Mouse (Mus musculus) lung, embryonic 16.5 days (tissue): ENCODE results near the gene Adcy9. TPM values are rescaled to one million over a fixed set of nuclear protein-coding genes. Genes with fewer than 3 reads are reported as not detected.

Experiments
- ATAC-seq: fragments of 200-750 bp; cut with Nextera tagmentation; 2 replicates; pipeline ENCODE4 v1.8.0; 2017; ENCODE audit warnings: low read depth, mild to moderate bottlenecking, moderate library complexity
- H3K27ac ChIP-seq: fragments of 300-500 bp; sonication (generic); 2 replicates; pipeline ENCODE4 v1.5.1; 2014; ENCODE audit warnings: mild to moderate bottlenecking, control low read depth, low read length
- H3K27me3 ChIP-seq: fragments of 300-500 bp; sonication (generic); 2 replicates; pipeline ENCODE4 v1.6.1; 2014; ENCODE audit warnings: low read depth, low read length, mixed read lengths; ENCODE audit not compliant: control insufficient read depth, insufficient read depth
- H3K36me3 ChIP-seq: fragments of 300-500 bp; sonication (generic); 2 replicates; pipeline ENCODE4 v1.6.1; 2014; ENCODE audit warnings: low read length; ENCODE audit not compliant: control insufficient read depth, insufficient read depth
- H3K4me1 ChIP-seq: fragments of 300-500 bp; sonication (generic); replicated peaks from 2 replicates; pipeline ENCODE4 v1.6.1; 2014; ENCODE audit warnings: low read length, mixed read lengths; ENCODE audit not compliant: control insufficient read depth, insufficient read depth
- H3K4me2 ChIP-seq: fragments of 300-500 bp; sonication (generic); 2 replicates; pipeline ENCODE4 v1.6.1; 2014; ENCODE audit warnings: low read depth, low read length, control low read depth
- H3K4me3 ChIP-seq: fragments of 300-500 bp; sonication (generic); 2 replicates; pipeline ENCODE4 v1.5.1; 2014; ENCODE audit warnings: mild to moderate bottlenecking, low read length, control low read depth
- H3K9ac ChIP-seq: fragments of 300-500 bp; sonication (generic); 2 replicates; pipeline ENCODE4 v1.6.1; 2014; ENCODE audit warnings: low read length, control low read depth
- H3K9me3 ChIP-seq: fragments of 300-500 bp; sonication (generic); 2 replicates; pipeline ENCODE4 v1.6.1; 2016; ENCODE audit warnings: low read length; ENCODE audit not compliant: control insufficient read depth
- WGBS: fragments of 180-500 bp; shearing (Covaris S2); extraction: QIAGEN DNeasy Blood & Tissue Kit; methylation state at CpG from one replicate; pipeline ENCODE4 v1.1.7; 2014; 5-methylcytosine and 5-hydroxymethylcytosine counted together
- polyA plus RNA-seq: library from polyadenylated mRNA; unstranded; fragments of >200 nt; fragmentation: Nextera tagmentation; extraction: Ambion mirVana; gene quantifications from 2 replicates; pipeline ENCODE4 v1.2.1, GENCODE M21; 2015

Adcy9 gene
- polyA plus RNA-seq, 1 experiment from 2014 or later, result 1.5 TPM

DNA sequence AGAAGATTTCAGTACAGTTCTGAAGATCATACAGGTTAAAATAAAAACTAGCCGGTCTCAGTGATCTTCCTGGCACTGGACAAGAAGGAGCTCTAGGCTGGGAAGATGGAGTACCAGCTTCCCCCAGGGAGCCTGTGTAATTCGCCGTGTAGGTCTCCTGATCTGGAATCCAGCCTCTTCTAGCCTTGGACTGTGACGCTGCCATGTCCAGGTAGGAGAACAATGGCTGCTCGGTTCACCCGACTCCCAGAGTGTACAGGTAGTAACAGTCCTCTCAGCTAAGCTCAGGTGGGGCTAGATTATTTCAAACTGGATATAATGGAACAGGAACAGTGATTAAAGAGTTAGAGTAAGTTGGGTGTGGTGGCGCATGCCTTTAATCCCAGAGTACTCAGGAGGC is 120.0 kb downstream of the Adcy9 start:
- Histone ChIP-seq H3K9ac (no peak overlapping the region), H3K9me3 (no peaks in the 10 kb centered on the region), H3K27me3 (no peaks in the 10 kb centered on the region), H3K27ac (no peak overlapping the region), H3K4me1 (no peaks in the 10 kb centered on the region), H3K4me3 (no peak overlapping the region), H3K4me2 (no peak overlapping the region), H3K36me3 (no peaks in the 10 kb centered on the region)
- ATAC-seq, result no peak
- 90% methylated on average over 7 of the region's 7 CpGs for WGBS

DNA sequence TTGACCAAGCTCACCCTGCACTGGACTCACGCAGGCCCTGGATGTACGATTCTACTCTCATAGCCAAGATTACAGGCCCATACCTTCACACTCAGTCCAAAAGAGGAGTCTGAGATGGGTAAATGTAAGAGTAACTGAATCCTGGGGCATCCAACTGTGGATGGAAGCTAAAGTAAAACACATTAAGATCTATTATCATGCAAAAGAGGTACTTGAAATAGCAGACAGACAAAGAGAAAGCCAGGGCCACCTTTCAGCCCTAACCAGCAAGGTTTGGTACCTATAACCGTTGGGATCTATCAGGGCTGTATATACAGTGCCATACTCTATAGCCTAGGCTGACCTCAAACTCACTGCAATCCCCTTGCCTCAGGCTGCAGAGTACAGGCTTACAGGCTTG is 127.0 kb downstream of the Adcy9 start:
- no peaks in the 10 kb centered on the region for H3K27me3 ChIP-seq
- H3K4me3 ChIP-seq, result no peak overlapping the region
- no peak overlapping the region for H3K27ac ChIP-seq
- 86% methylated on average over 3 of the region's 3 CpGs for WGBS
- no peaks in the 10 kb centered on the region for H3K9me3 ChIP-seq
- H3K9ac ChIP-seq, result no peak overlapping the region
- no peak overlapping the region for H3K4me2 ChIP-seq
- 0 out of 2 replicates have a peak, but pooled peaks cover 2% of the 10 kb centered on the region for H3K36me3 ChIP-seq
- no peak for ATAC-seq
- no peaks in the 10 kb centered on the region for H3K4me1 ChIP-seq

DNA sequence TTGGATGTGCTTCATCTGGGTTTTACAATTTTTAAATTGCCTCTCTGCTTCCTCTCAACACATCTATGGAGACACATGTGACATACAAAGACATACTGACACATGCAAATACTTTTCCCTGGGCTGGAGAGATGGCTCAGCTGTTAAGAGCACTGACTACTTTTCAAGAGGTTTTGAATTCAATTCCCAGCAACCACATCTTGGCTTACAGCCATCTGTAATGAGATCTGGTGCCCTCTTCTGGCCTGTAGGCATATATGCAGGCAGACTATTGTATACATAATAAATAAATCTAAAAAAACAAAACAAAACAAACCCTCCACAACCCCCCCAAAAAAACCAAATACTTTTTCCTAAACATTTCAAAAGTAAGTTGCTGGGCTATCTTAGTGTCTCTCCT is 130.8 kb downstream of the Adcy9 start:
- Histone ChIP-seq H3K36me3 (0 out of 2 replicates have a peak, but pooled peaks cover 4% of the 10 kb centered on the region), H3K9me3 (no peaks in the 10 kb centered on the region), H3K4me2 (no peak overlapping the region), H3K4me3 (no peak overlapping the region), H3K27me3 (no peaks in the 10 kb centered on the region), H3K27ac (no peak overlapping the region), H3K9ac (no peak overlapping the region), H3K4me1 (no peaks in the 10 kb centered on the region)
- no peak for ATAC-seq

DNA sequence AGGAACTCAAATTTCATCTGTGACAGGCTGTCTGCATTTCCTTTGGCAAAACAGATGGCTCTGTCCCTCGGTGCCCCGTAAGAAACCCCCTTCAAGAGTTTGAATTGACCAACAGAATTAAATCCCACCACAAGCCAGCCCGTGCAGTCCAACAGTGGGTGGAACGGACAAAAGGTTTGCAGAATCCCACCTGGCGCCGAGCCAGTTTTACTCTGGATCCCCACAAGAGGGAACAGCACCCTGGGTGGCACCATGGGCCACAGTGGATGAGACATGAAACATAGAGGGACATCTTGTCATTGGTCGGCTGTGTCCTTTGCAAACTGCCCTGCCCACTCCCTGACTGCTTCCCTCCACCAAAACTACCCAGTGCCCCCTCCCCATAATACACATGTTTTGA is 133.7 kb downstream of the Adcy9 start:
- H3K27ac ChIP-seq, result no peak overlapping the region
- ATAC-seq, result no peak
- no peaks in the 10 kb centered on the region for H3K27me3 ChIP-seq
- no peak overlapping the region for H3K4me2 ChIP-seq
- 80% methylated on average over 7 of the region's 7 CpGs for WGBS
- H3K9ac ChIP-seq, result no peak overlapping the region
- 0 out of 2 replicates have a peak, but pooled peaks cover 4% of the 10 kb centered on the region for H3K36me3 ChIP-seq
- no peaks in the 10 kb centered on the region for H3K9me3 ChIP-seq
- H3K4me1 ChIP-seq, result no peaks in the 10 kb centered on the region
- H3K4me3 ChIP-seq, result no peak overlapping the region

DNA sequence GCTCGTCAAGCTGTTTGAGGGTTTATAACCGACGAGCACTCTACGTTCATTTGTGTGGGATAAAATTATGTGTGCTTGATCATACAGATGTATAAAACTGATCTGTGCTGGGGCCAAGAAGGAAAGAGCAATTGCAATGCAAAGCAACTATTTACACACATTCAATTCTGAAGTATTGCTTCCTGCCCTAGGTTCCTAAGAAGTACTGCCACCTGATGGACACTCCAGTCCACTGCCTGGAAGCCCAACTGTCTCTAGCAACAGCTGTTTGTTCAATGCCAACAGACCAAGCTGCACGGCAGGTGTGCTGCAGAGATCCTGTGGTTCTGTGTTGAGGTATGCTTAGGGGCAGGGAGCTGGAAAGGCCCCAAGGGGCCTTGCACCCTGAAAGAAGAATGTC is 135.0 kb downstream of the Adcy9 start:
- 52% methylated on average over 5 of the region's 5 CpGs for WGBS
- H3K4me1 ChIP-seq, result no peaks in the 10 kb centered on the region
- H3K27me3 ChIP-seq, result no peaks in the 10 kb centered on the region
- H3K4me3 ChIP-seq, result no peak overlapping the region
- H3K27ac ChIP-seq, result no peak overlapping the region
- H3K36me3 ChIP-seq, result 0 out of 2 replicates have a peak, but pooled peaks cover 4% of the 10 kb centered on the region
- no peak overlapping the region for H3K9ac ChIP-seq
- ATAC-seq, result peak; percentile 70
- H3K9me3 ChIP-seq, result no peaks in the 10 kb centered on the region
- H3K4me2 ChIP-seq, result no peak overlapping the region

DNA sequence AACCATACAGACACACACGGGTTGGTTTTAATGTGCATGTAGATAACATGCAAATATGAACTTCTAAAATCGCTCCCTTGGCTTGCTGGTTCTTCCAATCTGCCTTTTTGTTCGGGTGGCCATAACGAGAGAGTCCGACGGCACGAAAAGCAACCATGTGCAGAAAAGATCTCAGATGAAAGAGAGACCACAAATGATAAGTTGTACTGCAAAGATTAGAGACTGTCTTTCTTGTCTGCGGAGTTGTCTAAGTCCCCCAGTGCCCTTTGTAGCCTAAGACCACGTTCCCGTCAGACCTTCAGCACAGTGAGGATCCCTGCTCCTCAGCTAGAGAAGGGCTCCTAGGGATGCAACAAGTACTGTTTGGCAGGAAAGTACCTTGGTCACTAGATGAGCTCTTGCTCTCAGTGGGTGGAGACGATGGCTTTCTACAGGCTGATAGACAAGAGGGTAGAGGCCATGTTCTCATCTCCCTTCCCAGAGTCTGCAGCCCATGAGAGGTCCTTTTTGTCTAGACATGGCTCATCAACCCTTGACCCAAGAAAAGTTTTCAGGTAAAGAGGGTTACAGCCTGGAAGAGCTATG is 136.9 kb downstream of the Adcy9 start:
- no peaks in the 10 kb centered on the region for H3K27me3 ChIP-seq
- H3K4me3 ChIP-seq, result no peak overlapping the region
- no peak overlapping the region for H3K27ac ChIP-seq
- no peak overlapping the region for H3K9ac ChIP-seq
- ATAC-seq, result no peak
- 0 out of 2 replicates have a peak, but pooled peaks cover 2% of the 10 kb centered on the region for H3K36me3 ChIP-seq
- 86% methylated on average over 11 of the region's 11 CpGs for WGBS
- H3K4me1 ChIP-seq, result no peaks in the 10 kb centered on the region
- H3K9me3 ChIP-seq, result no peaks in the 10 kb centered on the region
- H3K4me2 ChIP-seq, result no peak overlapping the region

DNA sequence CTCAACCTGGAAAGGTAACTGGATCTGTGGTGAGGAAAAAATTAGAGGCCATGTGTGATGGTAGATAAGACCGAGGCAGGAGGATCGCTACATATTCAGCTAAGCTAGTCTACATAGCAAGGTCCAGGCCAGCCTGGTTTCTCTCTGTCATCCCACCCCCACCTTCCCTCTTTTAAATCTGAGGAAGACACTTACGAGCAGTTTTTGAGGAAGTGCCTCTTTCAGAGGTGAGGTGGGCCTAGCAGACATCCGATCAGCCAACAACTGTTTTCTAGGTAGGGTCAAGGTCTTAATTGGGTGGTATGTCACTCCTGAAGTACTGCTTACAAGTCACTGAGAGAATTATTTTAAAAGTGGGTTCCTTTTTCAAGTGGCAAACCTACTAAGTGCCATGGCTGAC is 138.8 kb downstream of the Adcy9 start:
- H3K9me3 ChIP-seq, result no peaks in the 10 kb centered on the region
- H3K4me3 ChIP-seq, result no peak overlapping the region
- ATAC-seq, result no peak
- H3K36me3 ChIP-seq, result no peaks in the 10 kb centered on the region
- H3K9ac ChIP-seq, result no peak overlapping the region
- 75% methylated on average over 4 of the region's 4 CpGs for WGBS
- H3K4me1 ChIP-seq, result 0 out of 2 replicates have a peak, but pooled peaks cover 2% of the 10 kb centered on the region
- H3K27ac ChIP-seq, result no peak overlapping the region
- no peak overlapping the region for H3K4me2 ChIP-seq
- H3K27me3 ChIP-seq, result no peaks in the 10 kb centered on the region

DNA sequence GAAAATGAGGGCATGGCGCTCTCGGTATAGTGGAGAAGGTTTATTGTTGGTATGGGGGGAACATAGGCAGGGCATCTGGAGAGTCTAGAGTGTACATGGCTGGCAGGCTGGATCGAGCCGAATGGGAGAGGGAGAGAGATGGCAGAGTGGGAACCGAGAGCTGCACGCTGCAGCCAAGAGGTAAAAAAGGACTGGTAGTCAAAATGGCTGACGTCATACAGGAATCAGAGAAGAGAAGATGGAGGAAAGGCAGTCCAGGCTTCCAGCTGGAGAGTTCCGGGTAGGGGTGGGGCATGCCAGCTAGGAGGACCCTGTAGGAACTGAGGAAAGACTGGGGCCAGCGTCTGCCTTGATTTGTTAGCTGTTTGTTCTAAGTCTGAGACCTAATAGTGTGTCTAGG is 139.3 kb downstream of the Adcy9 start:
- H3K4me1 ChIP-seq, result 0 out of 2 replicates have a peak, but pooled peaks cover 2% of the 10 kb centered on the region
- no peaks in the 10 kb centered on the region for H3K36me3 ChIP-seq
- H3K4me2 ChIP-seq, result no peak overlapping the region
- no peak overlapping the region for H3K4me3 ChIP-seq
- ATAC-seq, result no peak
- WGBS, result 82% methylated on average over 9 of the region's 9 CpGs
- H3K9ac ChIP-seq, result no peak overlapping the region
- no peak overlapping the region for H3K27ac ChIP-seq
- H3K9me3 ChIP-seq, result no peaks in the 10 kb centered on the region
- no peaks in the 10 kb centered on the region for H3K27me3 ChIP-seq

DNA sequence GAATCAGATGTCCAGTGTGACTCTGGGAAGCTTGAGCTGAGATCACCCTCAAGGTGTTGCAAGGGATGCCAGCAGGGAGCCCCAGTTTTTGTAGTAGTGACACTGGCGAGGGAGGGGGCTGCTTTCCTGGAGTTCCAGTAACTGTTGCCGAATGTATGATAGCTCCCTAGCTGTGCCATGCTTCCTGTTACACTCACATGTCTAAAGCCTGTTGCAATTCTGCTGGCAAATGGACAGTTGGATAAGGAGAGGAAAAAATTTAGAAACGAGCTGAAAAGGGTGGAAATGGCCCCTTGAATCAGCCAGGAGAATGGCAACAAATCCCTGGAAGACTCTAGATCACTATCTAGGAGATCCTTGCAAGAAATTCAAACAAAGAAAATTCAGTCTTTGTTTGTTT is 140.7 kb downstream of the Adcy9 start:
- H3K4me1 ChIP-seq, result 0 out of 2 replicates have a peak, but pooled peaks cover 2% of the 10 kb centered on the region
- no peak overlapping the region for H3K4me3 ChIP-seq
- no peak overlapping the region for H3K9ac ChIP-seq
- 45% methylated on average over 3 of the region's 3 CpGs for WGBS
- H3K36me3 ChIP-seq, result no peaks in the 10 kb centered on the region
- H3K27ac ChIP-seq, result no peak overlapping the region
- no peak overlapping the region for H3K4me2 ChIP-seq
- no peaks in the 10 kb centered on the region for H3K9me3 ChIP-seq
- peak; percentile 29; the same call in 1 of the 2 replicates for ATAC-seq
- H3K27me3 ChIP-seq, result no peaks in the 10 kb centered on the region

DNA sequence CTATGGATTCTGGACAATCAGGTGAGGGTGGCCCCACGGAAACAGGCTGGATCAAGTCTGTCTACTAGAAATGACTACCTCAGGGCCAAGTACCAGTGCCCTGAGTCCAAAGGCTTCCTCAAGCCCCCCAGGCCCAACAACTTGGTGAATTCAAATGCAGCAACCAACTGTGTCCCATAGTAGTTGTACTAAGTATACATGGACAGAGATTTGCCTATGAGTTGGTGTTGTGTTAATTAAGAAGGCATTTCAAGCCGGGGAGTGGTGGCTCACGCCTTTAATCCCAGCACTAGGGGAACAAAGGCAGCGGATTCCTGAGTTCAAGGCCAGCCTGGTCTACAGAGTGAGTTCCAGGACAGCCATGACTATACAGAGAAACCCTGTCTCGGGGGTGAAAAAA is 143.7 kb downstream of the Adcy9 start:
- no peaks in the 10 kb centered on the region for H3K27me3 ChIP-seq
- H3K9ac ChIP-seq, result no peak overlapping the region
- no peaks in the 10 kb centered on the region for H3K9me3 ChIP-seq
- no peak overlapping the region for H3K27ac ChIP-seq
- no peak overlapping the region for H3K4me2 ChIP-seq
- 91% methylated on average over 5 of the region's 5 CpGs for WGBS
- H3K4me1 ChIP-seq, result peaks cover 20% of the 10 kb centered on the region
- no peak overlapping the region for H3K4me3 ChIP-seq
- ATAC-seq, result no peak
- H3K36me3 ChIP-seq, result no peaks in the 10 kb centered on the region
